Mouse (Mus musculus) heart, adult 8-10 months (tissue): Measurements from ENCODE around the gene Rab35. TPM values are rescaled to one million over a fixed set of nuclear protein-coding genes. Genes with fewer than 3 reads are reported as not detected.

ENCODE experiments used
- DNase-seq: peaks from one replicate; pipeline ENCODE4 v3.0.0; 2022; ENCODE audit warnings: low spot score
- total RNA-seq, 4 experiments: library from RNA; stranded (reverse); gene quantifications; 2 replicates each; pipeline ENCODE4 v1.2.4; 2022

Gene Rab35
- total RNA-seq, 4 experiments from 2014 or later = 42.0 to 48.0 (median 44.0) TPM

DNA sequence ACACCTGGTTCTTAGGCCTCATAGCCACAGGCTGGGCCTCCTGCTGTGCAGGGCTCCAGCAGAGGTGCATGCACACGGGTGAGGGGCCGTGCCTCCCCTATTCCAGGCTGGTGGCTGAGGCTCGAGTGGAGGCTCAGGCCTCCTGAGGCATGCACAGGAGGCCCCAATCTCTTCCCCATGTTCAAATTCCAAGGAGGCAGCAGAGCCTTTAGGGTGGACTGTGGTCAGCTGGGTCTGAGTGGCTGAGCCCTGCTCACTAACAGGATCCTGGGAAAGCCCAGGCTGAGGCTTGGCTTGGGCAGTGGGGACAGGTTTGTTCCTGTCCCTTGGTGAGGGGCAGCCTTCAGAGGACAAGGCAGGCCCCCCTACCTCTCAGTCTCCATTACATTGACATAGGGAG is 17.2 kb downstream of the Rab35 start:
- DNase-seq = no peak

- no peak for DNase-seq
Measured at GRCm38 (mm10) chr5:115649699-115650098, 18.0 kb downstream of the Rab35 start.

DNA sequence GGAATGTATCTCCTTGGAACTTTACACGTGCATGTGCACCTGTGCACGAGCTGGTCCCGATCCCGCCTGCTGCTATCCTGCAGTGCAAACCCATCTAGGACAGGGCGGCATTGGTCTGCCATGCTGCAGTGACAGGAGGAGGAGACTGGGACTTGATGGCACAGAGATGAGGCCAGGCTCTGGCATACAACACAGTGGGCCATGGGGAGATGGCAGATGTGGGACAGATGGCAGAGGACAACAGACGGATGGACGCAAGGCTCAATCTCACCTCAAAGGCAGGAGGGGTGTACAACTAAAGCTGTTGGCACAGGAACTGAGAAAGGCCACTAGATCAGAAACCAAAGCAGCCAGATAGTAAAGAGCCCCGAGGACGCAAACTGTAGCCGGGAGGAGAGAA is 19.2 kb downstream of the Rab35 start:
- no peak for DNase-seq

GRCm38 (mm10) chr5:115651821-115652220 is 20.1 kb downstream of the Rab35 start:
- no peak for DNase-seq

GRCm38 (mm10) chr5:115652681-115653575 is 21.2 kb downstream of the Rab35 start:
- peak; percentile 100 for DNase-seq

DNA sequence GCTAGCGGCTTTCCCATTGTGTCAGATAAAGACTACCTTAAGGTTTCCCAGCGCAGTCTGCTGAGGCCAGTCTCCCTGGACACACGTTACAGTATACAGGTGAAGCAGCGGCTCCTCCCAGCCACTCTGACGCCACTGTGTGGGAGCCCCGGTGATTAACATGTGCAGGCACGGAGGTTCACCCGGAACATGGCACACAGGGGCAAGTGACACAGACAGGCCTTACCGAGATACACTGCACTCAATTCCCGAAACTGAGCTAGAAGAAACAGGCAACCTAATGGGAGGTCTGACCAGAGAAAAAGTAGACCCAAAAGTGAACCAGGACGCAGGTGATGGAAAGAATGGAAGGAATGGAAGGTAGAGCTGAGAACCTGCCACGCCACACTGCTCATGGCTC is 22.1 kb downstream of the Rab35 start:
- no peak for DNase-seq

DNA sequence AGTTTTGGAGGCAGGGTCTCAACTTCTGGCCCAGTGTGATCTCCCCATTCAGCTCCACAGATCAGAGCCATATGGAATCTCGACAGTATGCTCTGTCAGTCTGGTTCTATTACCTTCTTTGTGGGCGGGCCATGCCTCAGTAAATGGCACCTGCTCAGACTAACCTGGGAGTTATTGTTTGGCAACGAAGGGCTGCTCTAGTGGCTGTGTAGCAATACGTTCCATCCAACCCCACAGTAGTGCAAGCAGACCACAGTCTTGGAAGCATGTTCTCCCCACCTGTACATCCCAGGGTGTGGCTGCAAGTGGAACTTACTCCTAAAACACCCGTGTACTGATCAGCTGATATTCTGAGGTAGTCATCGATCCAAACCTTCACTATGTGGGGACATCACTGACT is 25.0 kb downstream of the Rab35 start:
- no peak for DNase-seq

- no peak for DNase-seq
Measured at GRCm38 (mm10) chr5:115657234-115657633, 25.5 kb downstream of the Rab35 start.

- DNase-seq = no peak
Measured at GRCm38 (mm10) chr5:115658352-115658751, 26.6 kb downstream of the Rab35 start.

- no peak for DNase-seq
Measured at GRCm38 (mm10) chr5:115662658-115663057, 30.9 kb downstream of the Rab35 start.

- DNase-seq = no peak
Measured at GRCm38 (mm10) chr5:115666366-115667065, 34.8 kb downstream of the Rab35 start.

DNA sequence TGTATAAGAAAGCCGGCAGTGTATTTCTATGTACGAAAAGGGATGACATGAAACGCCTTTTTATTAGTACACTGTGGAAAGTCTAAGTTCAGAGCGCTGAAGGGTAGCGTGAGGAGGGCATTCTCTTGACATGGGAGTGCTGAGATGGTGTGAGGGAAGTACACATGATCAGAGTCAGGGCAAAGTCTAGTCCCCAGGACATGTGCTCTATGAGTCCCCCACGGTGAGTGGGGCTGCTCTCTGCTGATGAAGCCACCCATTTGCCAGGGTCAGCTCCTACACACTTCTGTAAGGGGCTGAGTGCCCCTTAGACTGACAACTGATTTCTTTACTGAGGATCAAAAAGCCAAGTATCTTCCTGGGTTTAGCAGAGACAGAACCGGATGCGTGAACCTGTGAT is 35.5 kb downstream of the Rab35 start:
- DNase-seq = no peak

DNA sequence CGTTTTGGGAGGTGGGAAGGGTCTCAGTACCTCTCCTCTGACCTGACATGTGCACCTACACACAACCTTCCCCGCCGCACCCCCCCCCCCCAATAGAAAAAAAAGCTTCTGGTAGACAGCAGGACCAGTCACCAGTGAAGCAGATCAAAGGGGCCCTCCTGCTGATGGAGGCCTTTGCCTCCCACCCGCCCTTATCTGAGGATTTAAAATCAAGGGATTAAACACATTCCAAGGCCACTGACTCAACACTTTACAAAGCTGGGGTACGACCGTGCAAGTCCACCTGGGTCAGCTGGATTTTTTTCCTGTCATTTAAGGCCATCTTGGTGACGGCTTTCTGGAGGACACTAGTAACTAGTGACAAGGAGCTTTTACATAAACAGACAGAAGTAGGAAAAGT is 36.2 kb downstream of the Rab35 start:
- DNase-seq = no peak

GRCm38 (mm10) chr5:115668986-115669385 is 37.3 kb downstream of the Rab35 start:
- DNase-seq = no peak

DNA sequence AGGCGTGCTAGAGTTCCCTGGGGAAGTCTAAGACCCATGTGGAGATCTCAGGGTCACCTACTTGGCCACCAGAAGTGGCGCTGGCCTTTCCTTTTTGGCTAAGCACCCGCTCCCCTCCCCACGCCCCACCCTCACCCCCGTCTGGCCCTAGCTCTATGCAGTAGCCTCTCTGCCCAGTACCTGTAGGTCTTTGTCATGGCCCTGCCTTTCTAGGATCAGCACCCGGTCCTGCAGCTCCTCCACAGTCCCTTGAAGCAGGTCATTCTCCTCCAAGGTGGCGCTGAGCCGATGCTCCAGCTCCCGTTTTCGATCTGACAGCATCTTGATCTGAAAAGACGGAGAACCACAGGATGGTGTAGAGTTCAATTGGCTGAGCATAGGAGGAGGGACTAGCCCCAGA is 38.3 kb downstream of the Rab35 start:
- no peak for DNase-seq

DNA sequence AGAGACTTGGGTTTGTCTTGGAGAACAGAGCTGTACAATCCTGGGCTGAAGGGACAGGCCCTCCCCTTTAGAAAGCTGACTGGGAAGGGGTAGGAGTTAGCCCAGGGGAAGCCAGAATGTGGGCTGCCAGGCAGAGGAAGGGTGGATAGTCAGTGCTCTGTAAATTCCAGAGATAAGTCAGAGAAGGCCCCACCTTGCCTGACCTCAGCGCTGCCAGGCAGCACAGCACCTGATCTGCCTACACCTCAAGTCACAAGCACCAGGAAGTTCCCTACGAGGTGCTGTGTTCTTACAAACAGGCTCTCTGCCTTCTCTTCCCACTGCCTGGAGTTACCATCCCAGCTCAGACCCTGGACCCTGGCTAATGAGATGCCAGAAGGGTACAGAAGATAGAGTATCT is 38.7 kb downstream of the Rab35 start:
- DNase-seq = no peak

GRCm38 (mm10) chr5:115671846-115672245 is 40.1 kb downstream of the Rab35 start:
- DNase-seq = no peak

DNA sequence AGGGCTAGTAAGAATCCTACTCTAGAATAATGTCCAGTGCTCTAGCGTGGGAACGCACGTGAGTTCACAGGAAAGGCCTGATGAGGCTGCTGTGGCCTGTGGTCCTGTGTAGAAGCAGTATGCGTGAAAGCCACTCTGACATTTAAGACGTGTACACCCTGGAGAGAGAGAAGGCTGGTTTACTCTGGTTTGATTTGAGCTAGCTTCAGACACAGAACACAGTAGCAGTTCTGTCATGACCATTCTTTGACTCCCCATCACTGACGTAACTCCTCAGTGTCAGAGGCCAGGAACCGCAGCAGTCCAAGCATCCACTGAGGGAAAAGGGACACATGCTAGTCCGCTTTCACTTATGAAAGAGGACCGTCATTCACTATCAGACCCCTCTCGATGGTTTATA is 53.4 kb downstream of the Rab35 start:
- DNase-seq = no peak

GRCm38 (mm10) chr5:115686716-115687115 is 55.0 kb downstream of the Rab35 start:
- no peak for DNase-seq

- DNase-seq = no peak
Measured at GRCm38 (mm10) chr5:115693271-115693670, 61.6 kb downstream of the Rab35 start.

DNA sequence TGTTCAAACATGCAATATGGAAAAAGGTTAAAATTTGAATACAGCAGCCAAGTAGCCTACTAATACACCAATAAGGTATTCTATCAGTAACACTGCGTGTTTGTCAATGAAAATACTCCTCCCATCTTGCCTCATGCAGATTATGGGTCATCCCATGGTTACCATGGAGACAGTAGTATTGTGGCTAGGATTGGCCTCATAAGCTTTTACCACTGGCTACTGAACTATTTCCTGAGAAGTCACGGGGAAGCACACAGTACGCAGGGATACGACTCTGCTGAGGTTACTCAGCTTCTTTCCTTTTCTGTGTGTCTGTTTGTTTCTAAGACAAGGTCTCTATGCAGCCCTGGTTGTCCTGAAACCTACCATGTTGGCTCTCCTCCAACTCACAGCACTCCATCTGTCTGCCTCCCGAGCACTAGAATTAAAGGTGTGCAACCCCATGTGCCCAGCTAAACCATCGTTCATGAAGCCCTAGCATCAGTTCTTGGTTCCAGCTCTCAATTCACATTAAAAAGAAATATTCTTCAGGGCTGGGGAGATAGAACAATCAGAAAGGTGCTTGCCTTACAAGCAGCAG is 63.6 kb downstream of the Rab35 start:
- DNase-seq = no peak

DNA sequence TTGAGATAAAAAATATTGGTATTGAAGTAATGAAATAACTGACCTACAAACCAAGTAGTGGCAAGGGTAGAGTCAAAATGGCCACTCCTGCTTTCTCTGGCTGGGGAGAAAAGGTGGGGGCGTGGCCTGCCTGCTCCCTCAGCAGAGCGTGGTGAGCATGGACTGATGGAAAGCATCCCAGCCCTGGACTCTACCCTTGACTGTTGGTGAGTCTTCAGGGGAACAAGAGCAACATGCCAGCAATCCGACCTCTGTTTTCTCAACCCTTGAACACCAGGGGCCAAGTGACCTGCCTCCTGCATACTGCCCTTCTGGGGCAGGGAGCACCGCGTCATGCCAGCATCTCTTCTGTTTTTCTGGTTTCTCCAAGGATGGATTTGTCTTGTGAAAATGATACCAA is 65.1 kb downstream of the Rab35 start:
- no peak for DNase-seq
